Mouse (Mus musculus) limb, embryonic 15.5 days (tissue): ENCODE data around the gene Tuba3b. TPM values are rescaled to one million over a fixed set of nuclear protein-coding genes. Genes with fewer than 3 reads are reported as not detected.
A peak's percentile ranks its signal among the peaks of the same experiment; 100 is the strongest.

ENCODE experiments used
- ATAC-seq: fragments of 200-750 bp; cut with Nextera tagmentation; 2 replicates; pipeline ENCODE4 v1.8.0; 2017; ENCODE audit warnings: low read depth, moderate TSS enrichment; ENCODE audit not compliant: insufficient number of reproducible peaks, low FRiP score, low TSS enrichment
- H3K27ac ChIP-seq: fragments of 300-500 bp; sonication (generic); 2 replicates; pipeline ENCODE4 v1.5.1; 2015; ENCODE audit warnings: moderate library complexity, mild to moderate bottlenecking, inconsistent platforms
- H3K27me3 ChIP-seq: fragments of 300-500 bp; sonication (generic); 2 replicates; pipeline ENCODE4 v1.6.1; 2015; ENCODE audit warnings: inconsistent platforms
- H3K36me3 ChIP-seq: fragments of 300-500 bp; sonication (generic); 2 replicates; pipeline ENCODE4 v1.6.1; 2015; ENCODE audit warnings: inconsistent platforms
- H3K4me1 ChIP-seq: fragments of 300-500 bp; sonication (generic); 2 replicates; pipeline ENCODE4 v1.6.1; 2015; ENCODE audit warnings: inconsistent platforms
- H3K4me2 ChIP-seq: fragments of 300-500 bp; sonication (generic); 2 replicates; pipeline ENCODE4 v1.6.1; 2015; ENCODE audit warnings: mild to moderate bottlenecking, inconsistent platforms
- H3K4me3 ChIP-seq: fragments of 300-500 bp; sonication (generic); 2 replicates; pipeline ENCODE4 v1.5.1; 2015; ENCODE audit warnings: mild to moderate bottlenecking, inconsistent platforms
- H3K9ac ChIP-seq: fragments of 300-500 bp; sonication (generic); 2 replicates; pipeline ENCODE4 v1.6.1; 2015; ENCODE audit warnings: inconsistent platforms
- H3K9me3 ChIP-seq: fragments of 300-500 bp; sonication (generic); 2 replicates; pipeline ENCODE4 v1.6.1; 2016; ENCODE audit warnings: inconsistent platforms
- WGBS: fragments of 180-500 bp; shearing (Covaris S2); methylation state at CpG from one replicate; pipeline ENCODE4 v1.1.7; 2015; 5-methylcytosine and 5-hydroxymethylcytosine counted together
- polyA plus RNA-seq: library from polyadenylated mRNA; unstranded; fragments of >200 nt; fragmentation: Nextera tagmentation; extraction: Ambion mirVana; gene quantifications from 2 replicates; pipeline ENCODE4 v1.2.1, GENCODE M21; 2015

The Tuba3b gene
- polyA plus RNA-seq, 1 experiment from 2014 or later, result not detected

DNA sequence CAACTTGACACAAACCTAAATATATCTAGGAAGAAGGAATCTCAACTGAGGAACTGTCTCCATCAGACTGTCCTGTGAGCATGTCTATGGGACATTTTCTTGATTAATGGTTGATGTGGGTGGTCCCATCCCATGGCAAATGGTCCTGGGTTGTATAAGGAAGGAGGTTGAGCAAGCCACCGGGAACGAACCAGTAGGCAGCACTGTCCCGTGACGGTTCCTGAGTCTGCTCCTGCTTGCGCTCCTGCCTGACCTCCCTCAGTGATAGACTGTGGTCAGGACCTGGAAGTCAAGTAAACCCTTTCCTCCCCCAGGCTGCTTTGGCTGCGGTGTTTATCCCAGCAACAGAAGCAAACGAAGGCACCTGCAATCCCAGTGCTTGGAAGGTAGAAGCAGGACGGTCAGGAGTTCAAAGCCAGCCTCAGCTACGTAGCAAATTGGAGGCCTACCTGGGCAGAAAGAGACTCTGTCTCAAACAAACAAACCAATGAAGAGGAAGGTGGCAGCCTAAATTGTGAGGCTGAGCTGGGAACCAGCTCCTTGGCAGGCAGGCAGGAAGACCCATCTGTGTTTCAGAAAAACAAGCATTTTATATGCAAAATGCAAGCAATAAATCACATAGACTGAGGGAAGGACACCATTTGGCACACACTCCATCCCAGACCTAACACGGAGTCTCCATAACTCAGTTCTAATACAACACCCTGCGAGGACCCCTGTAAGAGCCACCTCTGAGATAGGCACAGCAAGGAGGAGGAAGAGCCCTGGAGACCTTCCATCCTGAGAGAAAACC, 24.9 kb upstream of the Tuba3b start:
- peaks cover 21% of the 10 kb centered on the region for H3K4me1 ChIP-seq
- peak overlapping the region; percentile 50; the same call in 1 of the 2 replicates for H3K27ac ChIP-seq
- WGBS, result 74% methylated on average over 11 of the region's 11 CpGs

DNA sequence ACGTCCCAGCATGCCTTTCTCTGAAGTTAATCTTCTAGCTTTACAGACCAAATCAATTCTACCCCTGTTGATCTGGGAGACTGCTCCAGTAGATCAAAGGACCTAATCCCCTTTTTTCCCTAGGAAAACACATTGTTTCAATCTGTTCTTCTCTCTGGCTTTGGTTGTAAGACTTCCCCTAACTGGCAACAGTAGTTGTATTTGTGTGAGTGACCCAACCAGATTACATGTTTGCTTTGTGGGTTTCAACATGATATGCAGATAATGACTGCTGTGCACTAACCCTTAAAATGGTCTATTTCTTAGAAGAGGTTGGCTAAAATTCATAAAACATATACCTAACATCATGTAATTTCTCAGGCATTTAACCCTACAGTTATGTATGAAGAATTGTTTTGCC, 24.0 kb upstream of the Tuba3b start:
- Histone ChIP-seq H3K4me1 (peaks cover 25% of the 10 kb centered on the region), H3K36me3 (no peaks in the 10 kb centered on the region), H3K27ac (0 out of 2 replicates have a peak overlapping the region, but pooled peaks have one; percentile 50), H3K27me3 (no peaks in the 10 kb centered on the region), H3K4me2 (no peak overlapping the region), H3K9me3 (no peaks in the 10 kb centered on the region), H3K4me3 (no peak overlapping the region), H3K9ac (no peak overlapping the region)
- WGBS, result 43% methylated on average over 1 of the region's 1 CpGs
- ATAC-seq, result no peak

More for the DNA sequence above, 24.9 kb upstream of the Tuba3b start:
- H3K4me2 ChIP-seq, result no peak overlapping the region
- no peaks in the 10 kb centered on the region for H3K36me3 ChIP-seq
- H3K9ac ChIP-seq, result no peak overlapping the region
- no peak overlapping the region for H3K4me3 ChIP-seq
- no peaks in the 10 kb centered on the region for H3K27me3 ChIP-seq
- H3K9me3 ChIP-seq, result no peaks in the 10 kb centered on the region
- ATAC-seq, result no peak

DNA sequence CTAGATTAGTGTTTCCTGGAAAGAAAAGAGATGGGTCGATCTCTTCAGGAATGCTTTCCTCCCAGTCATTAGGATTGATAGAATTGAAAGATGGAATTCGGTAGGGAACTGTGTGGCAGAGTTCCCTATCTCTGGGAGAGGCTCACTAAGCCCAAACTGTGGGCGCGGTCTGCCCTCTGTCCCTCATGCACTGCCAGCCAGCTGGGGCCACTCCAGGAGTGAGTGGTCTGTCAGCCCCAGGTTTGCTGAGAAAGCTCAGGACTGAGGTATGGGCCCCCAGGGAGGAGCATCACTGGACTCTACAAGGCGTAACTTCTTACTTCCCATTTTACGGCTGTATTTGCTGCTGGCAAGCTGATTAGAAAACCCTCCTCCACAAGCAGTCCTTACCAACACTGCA, 23.5 kb upstream of the Tuba3b start:
- no peak overlapping the region for H3K4me3 ChIP-seq
- 64% methylated on average over 6 of the region's 6 CpGs for WGBS
- H3K9me3 ChIP-seq, result no peaks in the 10 kb centered on the region
- no peak overlapping the region for H3K4me2 ChIP-seq
- H3K36me3 ChIP-seq, result no peaks in the 10 kb centered on the region
- H3K27me3 ChIP-seq, result no peaks in the 10 kb centered on the region
- no peak overlapping the region for H3K9ac ChIP-seq
- ATAC-seq, result no peak
- peaks cover 25% of the 10 kb centered on the region for H3K4me1 ChIP-seq
- H3K27ac ChIP-seq, result peak overlapping the region; percentile 58

DNA sequence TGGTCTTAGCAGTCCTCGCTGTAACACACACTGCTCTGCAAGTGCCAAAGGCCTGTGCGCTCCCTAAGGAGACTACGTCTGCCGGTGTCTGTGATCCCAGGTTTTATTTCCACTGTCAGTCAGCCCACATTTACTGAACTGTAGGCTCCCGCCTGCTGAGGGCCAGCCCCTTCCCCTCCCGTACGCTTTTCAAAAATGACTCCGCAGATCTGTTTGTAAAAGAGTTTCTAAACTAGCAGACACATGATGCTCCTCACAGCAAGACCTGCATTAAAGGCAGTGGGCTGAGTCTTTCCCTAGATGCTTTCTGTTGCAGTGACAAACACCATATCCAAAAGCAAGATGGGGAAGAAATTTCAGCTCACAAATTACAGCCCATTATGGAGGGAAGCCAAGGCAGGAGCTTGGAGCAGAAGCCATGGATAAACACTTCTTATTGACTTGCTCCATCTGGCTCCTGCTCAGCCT, 23.0 kb upstream of the Tuba3b start:
- 33% methylated on average over 8 of the region's 8 CpGs for WGBS

DNA sequence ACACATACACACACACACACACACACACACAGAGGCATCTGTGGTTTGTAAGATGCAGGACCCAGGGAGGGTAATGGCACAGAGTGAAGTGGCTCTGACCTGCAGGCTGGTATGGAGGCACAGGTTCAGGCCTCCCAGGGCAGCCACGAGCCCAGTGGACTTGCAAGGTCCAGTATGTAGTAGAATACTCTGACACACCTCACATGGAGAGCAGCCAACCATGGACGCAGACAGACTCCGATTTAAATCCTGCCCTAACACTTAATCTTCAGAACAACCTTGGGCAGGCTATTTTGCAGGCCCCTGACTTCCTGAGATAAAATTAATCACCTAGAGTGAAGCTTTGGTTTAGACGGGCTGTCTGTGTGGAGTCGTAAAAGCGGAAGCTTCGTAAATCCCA, 21.6 kb upstream of the Tuba3b start:
- no peaks in the 10 kb centered on the region for H3K27me3 ChIP-seq
- 48% methylated on average over 7 of the region's 7 CpGs for WGBS
- no peak overlapping the region for H3K9ac ChIP-seq
- no peak for ATAC-seq
- H3K4me3 ChIP-seq, result no peak overlapping the region
- H3K27ac ChIP-seq, result no peak overlapping the region
- no peaks in the 10 kb centered on the region for H3K9me3 ChIP-seq
- no peak overlapping the region for H3K4me2 ChIP-seq
- peaks cover 29% of the 10 kb centered on the region for H3K4me1 ChIP-seq
- H3K36me3 ChIP-seq, result no peaks in the 10 kb centered on the region

More for the DNA sequence above, 23.0 kb upstream of the Tuba3b start:
- Histone ChIP-seq H3K9ac (no peak overlapping the region), H3K36me3 (no peaks in the 10 kb centered on the region), H3K4me3 (no peak overlapping the region), H3K27ac (peak overlapping the region; percentile 58), H3K4me1 (peaks cover 25% of the 10 kb centered on the region), H3K27me3 (no peaks in the 10 kb centered on the region), H3K9me3 (no peaks in the 10 kb centered on the region), H3K4me2 (no peak overlapping the region)
- ATAC-seq, result no peak

DNA sequence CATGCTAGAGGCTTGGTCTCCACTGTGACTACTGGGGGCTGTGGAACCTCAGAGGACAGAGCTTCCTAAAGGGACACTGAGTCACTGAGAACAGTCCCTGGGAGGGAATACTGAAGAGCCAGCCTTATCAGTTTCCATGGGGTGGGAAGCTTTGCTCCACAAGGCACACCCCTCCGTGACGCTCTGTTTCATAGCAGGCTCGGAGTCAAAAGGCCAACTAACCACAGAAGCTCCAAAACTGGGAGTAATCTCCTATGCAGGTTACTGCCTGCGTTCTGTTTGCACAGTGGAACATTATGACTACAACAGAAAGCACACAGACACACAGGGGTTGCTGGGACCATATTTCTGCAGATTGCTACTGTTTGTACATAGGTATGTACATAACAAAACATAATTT, 19.7 kb upstream of the Tuba3b start:
- Histone ChIP-seq H3K9ac (no peak overlapping the region), H3K27me3 (no peaks in the 10 kb centered on the region), H3K36me3 (no peaks in the 10 kb centered on the region), H3K27ac (no peak overlapping the region), H3K4me3 (no peak overlapping the region), H3K9me3 (no peaks in the 10 kb centered on the region), H3K4me2 (no peak overlapping the region), H3K4me1 (peaks cover 25% of the 10 kb centered on the region)
- ATAC-seq, result no peak
- 61% methylated on average over 4 of the region's 4 CpGs for WGBS

DNA sequence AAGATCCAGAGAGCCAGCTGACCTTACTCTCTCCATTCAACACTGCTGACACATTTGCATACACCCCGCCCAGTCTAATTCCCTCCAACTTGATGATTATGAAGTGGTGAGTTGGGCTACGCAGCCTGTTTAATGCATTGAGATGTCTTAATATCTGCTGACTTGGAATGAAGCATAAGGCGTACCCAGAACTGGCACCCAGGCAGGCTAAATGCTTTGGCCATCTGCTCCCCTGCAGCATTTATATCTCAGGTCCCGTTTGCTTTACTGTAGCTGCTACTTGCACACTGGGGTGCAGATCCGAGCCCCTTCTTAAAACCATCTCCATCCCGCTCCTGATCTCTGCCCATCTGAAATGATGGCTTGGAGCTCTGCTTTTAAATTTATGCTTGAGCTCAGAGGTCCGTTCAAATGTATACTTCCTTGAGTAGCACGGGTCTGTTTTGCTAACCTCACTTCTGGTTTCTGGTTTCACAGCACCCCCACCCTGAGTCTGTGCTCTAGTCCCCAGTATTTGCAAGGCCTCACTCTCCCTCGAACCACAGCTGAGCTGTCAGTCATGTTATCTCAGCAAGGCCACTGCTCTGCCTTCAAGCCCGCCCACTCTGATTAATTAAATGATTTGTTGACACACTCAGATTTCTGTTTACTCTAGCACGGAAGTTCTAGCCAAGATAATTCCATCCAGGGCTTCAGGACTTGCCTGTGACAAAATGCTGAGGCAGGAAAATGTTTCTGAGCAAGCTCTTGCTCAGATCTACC, 16.6 kb upstream of the Tuba3b start:
- WGBS, result 53% methylated on average over 11 of the region's 11 CpGs
- ATAC-seq, result no peak
- peak overlapping the region; percentile 17; the same call in 1 of the 2 replicates for H3K27ac ChIP-seq
- H3K27me3 ChIP-seq, result no peaks in the 10 kb centered on the region
- H3K4me1 ChIP-seq, result peaks cover 15% of the 10 kb centered on the region
- no peak overlapping the region for H3K4me3 ChIP-seq
- H3K36me3 ChIP-seq, result no peaks in the 10 kb centered on the region
- H3K9ac ChIP-seq, result no peak overlapping the region
- H3K9me3 ChIP-seq, result no peaks in the 10 kb centered on the region
- H3K4me2 ChIP-seq, result no peak overlapping the region

DNA sequence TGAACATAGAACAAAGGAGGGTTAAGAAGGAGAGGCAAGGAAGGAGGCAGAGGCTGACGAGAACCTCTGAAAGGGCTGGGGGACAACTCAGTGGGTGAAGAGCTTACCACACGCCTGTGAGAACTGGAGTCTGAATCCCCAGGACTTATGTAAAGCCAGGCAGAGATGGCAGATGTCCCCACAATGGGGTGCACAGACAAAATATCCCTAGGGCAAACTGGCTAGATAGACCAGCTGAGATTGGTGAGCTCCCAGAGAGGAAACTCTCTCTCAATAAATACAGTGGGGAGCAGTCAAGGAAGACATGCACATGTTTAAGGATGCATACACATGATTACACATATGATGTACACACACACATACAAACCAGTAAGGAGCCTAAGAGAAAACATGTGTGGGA, 11.4 kb upstream of the Tuba3b start:
- Histone ChIP-seq H3K4me3 (no peak overlapping the region), H3K4me1 (peaks cover 19% of the 10 kb centered on the region), H3K27me3 (no peaks in the 10 kb centered on the region), H3K9me3 (no peaks in the 10 kb centered on the region), H3K4me2 (no peak overlapping the region), H3K27ac (no peak overlapping the region), H3K36me3 (no peaks in the 10 kb centered on the region), H3K9ac (no peak overlapping the region)
- 42% methylated on average over 2 of the region's 2 CpGs for WGBS
- no peak for ATAC-seq

DNA sequence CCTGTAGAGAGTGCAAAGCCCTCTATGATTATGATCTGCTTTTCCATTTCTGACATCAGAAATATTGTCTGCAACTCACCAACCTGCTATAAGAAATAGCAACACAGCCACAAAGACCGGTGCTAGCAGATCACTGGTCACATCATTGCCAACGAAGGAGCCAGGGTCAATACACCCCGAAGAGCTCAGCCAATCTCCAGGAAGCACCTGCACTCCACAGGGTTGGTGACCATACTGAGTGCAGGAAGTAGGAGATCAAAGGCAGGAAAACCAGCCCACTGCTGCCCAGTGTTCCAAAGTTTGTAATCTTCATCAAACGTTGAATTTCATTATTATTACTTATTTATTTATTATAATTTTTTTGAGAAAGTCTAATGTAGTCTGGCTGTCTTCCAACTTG, 10.9 kb upstream of the Tuba3b start:
- Histone ChIP-seq H3K27ac (no peak overlapping the region), H3K4me2 (no peak overlapping the region)
- 33% methylated on average over 4 of the region's 4 CpGs for WGBS

DNA sequence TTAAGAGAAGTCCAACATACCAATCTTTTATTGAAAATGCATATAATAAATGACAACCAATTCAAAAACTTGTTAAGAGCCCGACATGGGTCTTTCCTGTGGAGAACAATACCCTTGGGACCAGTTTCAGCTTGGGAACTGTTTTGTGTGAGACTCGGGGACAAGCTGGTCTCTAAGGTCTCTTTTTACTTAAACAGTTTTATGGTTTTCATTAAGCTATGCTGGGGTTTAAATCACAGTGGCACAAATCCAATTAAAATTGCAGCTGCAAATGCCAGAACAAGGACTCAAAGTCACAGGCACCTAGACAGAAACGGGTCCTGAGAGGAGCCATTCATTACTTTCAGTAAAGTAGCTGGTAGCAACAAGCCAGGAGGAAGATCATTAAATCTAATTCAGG, 10.4 kb upstream of the Tuba3b start:
- ATAC-seq, result no peak; the same call in 1 of the 2 replicates
- Histone ChIP-seq H3K9me3 (no peaks in the 10 kb centered on the region), H3K27ac (no peak overlapping the region), H3K4me1 (peaks cover 17% of the 10 kb centered on the region), H3K4me2 (no peak overlapping the region), H3K9ac (no peak overlapping the region), H3K4me3 (no peak overlapping the region), H3K36me3 (no peaks in the 10 kb centered on the region), H3K27me3 (no peaks in the 10 kb centered on the region)
- WGBS, result 16% methylated on average over 3 of the region's 3 CpGs

More for the DNA sequence above, 10.9 kb upstream of the Tuba3b start:
- H3K4me1 ChIP-seq, result peaks cover 17% of the 10 kb centered on the region
- no peaks in the 10 kb centered on the region for H3K27me3 ChIP-seq
- H3K4me3 ChIP-seq, result no peak overlapping the region
- H3K36me3 ChIP-seq, result no peaks in the 10 kb centered on the region
- no peaks in the 10 kb centered on the region for H3K9me3 ChIP-seq
- H3K9ac ChIP-seq, result no peak overlapping the region
- ATAC-seq, result no peak

DNA sequence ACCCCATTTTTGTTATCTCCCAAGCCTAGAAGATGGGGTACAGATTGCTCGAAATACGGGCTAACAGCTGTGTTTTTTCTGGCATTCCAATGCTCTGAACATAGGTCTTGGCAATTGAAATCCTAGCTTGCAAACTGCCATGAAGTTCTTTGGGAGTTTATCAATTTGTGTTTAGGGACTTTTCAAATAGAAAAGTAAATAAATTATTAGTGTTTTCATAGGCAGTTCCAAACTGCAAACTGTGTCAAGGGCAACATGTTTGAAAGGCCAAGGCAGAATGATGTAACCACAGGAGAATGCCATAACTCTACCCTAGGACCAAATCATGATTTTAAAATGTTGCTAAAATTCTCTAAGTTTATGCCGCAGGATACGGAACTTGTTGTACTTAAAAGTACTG, 7.8 kb upstream of the Tuba3b start:
- Histone ChIP-seq H3K36me3 (no peaks in the 10 kb centered on the region), H3K4me3 (no peak overlapping the region), H3K4me1 (peaks cover 14% of the 10 kb centered on the region), H3K4me2 (no peak overlapping the region), H3K9ac (no peak overlapping the region), H3K27me3 (no peaks in the 10 kb centered on the region), H3K27ac (no peak overlapping the region), H3K9me3 (no peaks in the 10 kb centered on the region)
- WGBS, result 66% methylated on average over 4 of the region's 4 CpGs
- ATAC-seq, result no peak

DNA sequence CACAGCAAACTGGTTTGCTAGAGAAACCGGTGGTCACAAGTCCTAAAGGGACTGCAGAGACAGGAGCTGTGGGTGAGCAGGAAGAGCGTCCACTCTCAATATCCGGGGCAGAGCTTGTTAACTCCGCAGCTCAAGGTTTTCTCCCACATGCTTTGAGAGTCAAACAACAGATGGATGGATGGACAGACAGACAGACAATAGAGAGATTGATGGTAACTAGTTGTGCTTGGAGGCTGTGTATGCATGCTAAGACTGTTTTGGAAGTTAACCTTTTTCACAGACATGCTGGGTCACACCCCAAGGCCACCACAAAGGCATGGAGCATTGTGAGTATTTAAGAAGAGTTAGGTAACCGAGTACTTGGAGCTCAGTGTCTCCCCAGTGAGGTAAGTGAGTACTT, 6.9 kb upstream of the Tuba3b start:
- H3K27me3 ChIP-seq, result no peaks in the 10 kb centered on the region
- H3K9ac ChIP-seq, result no peak overlapping the region
- ATAC-seq, result no peak
- WGBS, result 87% methylated on average over 5 of the region's 5 CpGs
- peaks cover 14% of the 10 kb centered on the region for H3K4me1 ChIP-seq
- no peak overlapping the region for H3K4me2 ChIP-seq
- H3K36me3 ChIP-seq, result no peaks in the 10 kb centered on the region
- no peak overlapping the region for H3K4me3 ChIP-seq
- H3K27ac ChIP-seq, result no peak overlapping the region
- no peaks in the 10 kb centered on the region for H3K9me3 ChIP-seq
